Mouse (Mus musculus): ENCODE measurements around the gene Esx1.

Esx1 gene

GRCm38 (mm10) chrX:137121718-137122117, at the start of gene Esx1:
Gene Esx1 (minus strand): TSS chrX:137122083.
- no peak for DNase-seq

GRCm38 (mm10) chrX:137170021-137170420, 48.1 kb upstream of the Esx1 start:
- DNase-seq = no peak

DNA sequence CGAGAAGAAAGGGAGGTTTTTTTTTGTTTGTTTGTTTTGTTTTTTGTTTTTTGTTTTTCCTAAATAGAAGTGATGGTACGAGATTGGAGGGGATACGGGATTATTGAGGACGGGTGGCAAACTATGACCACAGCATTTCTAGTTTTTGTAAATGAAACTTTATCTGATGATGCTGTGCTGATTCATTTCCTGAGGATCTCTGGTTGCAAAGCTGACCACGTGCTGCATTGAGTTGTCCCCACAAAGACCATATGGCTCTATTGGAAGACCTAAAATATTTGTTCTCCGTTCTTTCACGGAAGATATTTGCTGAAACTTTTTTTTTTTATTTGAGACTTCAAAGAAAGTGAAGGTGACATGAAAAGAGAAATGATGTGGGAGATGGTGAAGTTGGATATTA, 45.8 kb upstream of the Esx1 start:
- no peak for DNase-seq

- DNase-seq = no peak
These were observed 43.7 kb upstream of the Esx1 start for GRCm38 (mm10) chrX:137165621-137166020.

GRCm38 (mm10) chrX:137162700-137163099, 40.8 kb upstream of the Esx1 start:
- no peak for DNase-seq

DNA sequence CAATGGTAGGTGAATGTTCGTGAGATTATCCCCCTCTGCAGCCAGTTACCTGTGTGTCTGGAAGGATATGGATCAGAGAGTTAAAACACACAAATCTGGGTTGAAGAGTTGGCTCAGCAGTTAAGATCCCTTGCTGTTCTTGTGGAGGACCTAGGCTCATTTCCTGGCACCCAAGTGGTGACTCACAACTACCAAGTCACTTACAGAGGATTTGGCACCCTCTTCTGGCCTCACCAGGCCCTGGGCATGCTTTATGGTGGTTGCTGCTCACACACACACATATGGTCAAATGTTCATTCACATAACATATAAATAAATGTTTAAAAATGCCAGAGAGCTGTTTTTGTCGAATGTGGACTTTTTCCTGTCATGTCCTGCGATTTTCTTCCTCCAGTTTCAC, 39.1 kb upstream of the Esx1 start:
- no peak for DNase-seq

DNA sequence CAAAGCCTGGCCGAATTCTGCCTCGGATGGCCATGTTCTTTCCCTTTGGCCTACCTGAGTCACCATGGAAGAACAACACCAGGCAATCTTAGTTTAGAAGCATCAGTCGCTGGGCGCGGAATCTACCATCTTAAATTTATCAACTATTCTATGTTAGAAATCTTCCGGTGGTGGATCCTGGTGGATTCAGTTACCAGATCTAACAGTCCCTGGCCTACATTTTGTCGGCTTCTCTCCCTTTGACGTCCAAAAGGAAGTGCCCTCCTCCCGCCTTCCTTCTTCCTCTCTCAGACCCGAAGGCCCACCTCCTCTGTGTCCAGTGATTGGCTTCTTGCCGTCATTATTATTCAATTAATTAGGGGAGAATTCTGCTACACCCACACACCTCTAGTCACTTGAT, 27.2 kb upstream of the Esx1 start:
- no peak for DNase-seq

GRCm38 (mm10) chrX:137144674-137145073, 22.8 kb upstream of the Esx1 start:
- DNase-seq = no peak

DNA sequence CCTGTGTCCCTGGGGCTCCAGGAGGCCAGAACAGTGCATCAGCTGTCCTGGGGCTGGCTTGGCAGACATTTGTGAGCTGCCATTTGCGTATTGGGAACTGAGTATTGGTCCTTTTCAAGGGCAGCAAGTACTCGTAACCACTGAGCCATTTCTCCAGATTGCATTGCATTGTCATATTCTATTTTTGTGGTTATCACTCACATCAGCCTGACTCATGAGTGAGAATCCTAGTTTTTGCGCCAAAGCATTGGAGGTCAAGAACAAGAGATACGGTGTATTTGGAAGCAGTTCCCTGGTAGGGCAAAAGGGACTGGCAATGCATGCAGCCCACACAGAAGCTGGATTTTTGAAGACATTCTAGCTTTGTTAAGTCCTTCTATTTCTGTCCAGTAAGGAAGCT, 21.8 kb upstream of the Esx1 start:
- no peak for DNase-seq

DNA sequence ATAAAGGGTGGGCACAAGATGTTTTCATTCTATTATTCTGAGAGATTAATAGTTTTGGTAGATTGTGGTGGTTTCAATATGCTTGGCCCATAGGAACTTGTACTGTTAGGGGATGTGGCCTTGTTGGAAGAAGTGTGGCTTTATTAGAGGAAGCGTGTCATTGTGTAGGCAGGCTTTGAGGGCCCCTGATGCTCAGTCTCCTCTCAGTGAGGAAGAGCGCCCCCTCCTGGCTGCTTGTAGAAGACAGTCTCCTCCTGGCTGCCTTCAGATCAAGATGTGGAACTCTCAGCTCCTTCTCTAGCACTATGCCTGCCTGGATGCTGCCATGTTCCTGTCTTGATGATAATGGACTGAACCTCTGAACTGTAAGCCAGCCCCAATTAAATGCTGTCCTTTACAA, 20.7 kb upstream of the Esx1 start:
- no peak for DNase-seq

GRCm38 (mm10) chrX:137141669-137142068, 19.8 kb upstream of the Esx1 start:
- DNase-seq = peak; percentile 11 to 36

- no peak for DNase-seq
These were observed 5.7 kb upstream of the Esx1 start for GRCm38 (mm10) chrX:137127542-137127941.

DNA sequence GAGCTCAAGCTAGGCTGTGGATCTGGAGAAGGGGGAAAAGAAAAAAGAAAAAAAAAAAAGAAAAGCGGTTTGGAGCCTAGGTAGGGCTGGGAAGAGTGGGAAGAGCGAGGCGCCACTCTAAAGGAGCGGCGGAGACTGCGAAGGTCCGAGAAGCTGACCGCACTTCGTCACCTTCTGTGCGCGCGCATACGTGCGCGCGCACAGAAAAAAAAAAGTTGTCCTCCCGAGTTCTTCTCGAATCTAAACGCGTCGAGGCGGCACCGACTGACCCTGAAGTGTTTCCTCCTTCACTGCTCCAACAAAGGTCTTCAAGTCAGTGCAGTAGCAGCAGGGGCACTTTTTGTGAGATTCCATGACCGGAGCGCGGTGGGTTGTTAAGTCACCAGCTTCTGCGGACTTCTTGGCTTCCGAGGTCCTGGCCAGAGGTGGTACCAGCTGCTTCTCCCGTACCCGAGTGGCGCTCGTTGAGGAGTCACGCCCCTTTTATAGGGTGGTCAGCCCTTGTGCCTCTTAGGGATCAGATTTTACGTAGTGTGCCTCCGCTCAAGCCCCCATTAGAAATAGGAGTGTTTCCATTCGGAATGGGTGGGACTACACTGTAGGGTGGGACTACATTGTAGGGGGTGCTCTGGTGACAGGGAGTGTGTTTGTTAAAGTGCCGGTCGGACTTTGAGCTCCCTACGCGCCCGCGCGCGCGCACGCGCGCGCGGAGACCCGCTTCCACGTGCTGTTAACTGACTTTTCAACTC, 2.0 kb downstream of the Esx1 start:
- DNase-seq = no peak

DNA sequence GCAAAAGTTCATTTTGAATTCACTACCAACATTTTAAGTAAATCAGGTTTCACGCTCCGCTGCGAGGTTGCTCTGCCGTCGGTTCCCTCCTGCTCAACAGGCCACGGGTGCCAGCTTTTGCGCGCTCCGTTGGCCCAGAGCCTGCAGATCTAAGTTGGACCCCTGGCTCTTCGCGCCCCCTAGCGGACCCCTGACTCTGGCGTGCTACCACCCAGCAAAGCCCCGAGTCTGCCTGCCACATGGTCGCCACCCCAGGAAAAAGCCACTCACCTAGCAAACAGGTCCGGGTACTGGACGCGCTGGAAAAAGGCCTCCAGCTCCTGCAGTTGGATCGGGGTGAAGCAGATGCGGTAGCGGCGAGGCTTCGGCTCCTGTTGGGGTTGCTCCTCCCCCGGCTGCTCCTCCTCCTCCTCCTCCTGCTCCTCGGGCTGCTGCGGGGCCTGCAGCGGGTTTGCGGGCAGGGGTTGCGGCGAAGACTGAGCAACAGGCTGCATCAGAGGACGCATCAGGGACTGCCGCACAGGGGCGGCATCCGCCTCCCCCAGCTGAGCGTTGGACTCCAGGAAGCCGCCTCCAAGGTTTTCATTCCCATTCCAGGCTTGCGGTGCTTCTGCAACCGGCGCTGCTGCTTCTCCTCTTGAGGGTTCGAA, 3.7 kb downstream of the Esx1 start:
- DNase-seq = peak; percentile 4 to 22

- no peak for DNase-seq
These were observed 15.4 kb downstream of the Esx1 start for GRCm38 (mm10) chrX:137106498-137106897.

GRCm38 (mm10) chrX:137104531-137104930, 17.4 kb downstream of the Esx1 start:
- DNase-seq = no peak

Data from lung, adult 18-20 months (tissue).